22 mouse cellular contexts compared by ENCODE assay signal in genomic region chr16:92573193-92573592, GRCm38 (mm10).
DNase-seq lines count a peak whose midpoint lies in the region; ATAC-seq and TF ChIP-seq lines count a peak whose summit lies in the region.
"Had no signal": no experiment of that assay in that cellular context is flagged by ENCODE, and none has a peak within 500 bp of the region (broad histone marks: within the 10 kb centered on the region; RNA-seq: fewer than 3 reads in every experiment).

No protein-coding gene starts in this region.

- H3K4me2 ChIP-seq in kidney, embryonic 14.5 days (replicated peaks; ENCODE audit: low read depth, low read length) = no peak overlapping the region
- no peak overlapping the region for H3K4me2 ChIP-seq in hindbrain, embryonic 14.5 days (replicated peaks)
- H3K4me2 ChIP-seq: heart, embryonic 11.5 days; hindbrain, embryonic 13.5 days; intestine, embryonic 15.5 days; limb, embryonic 13.5 days; midbrain, embryonic 15.5 days had no signal

- H3K27ac ChIP-seq in kidney, embryonic 14.5 days (ENCODE audit: low read depth, low read length) = no peak overlapping the region
- peak overlapping the region; percentile 89 for H3K27ac ChIP-seq in bone marrow macrophage, adult 2 months (ENCODE audit: insufficient read depth, low read depth, low read length)
- no peak overlapping the region for H3K27ac ChIP-seq in hindbrain, embryonic 14.5 days
- H3K27ac ChIP-seq: forebrain, embryonic 10.5 days; hindbrain, embryonic 13.5 days; intestine, embryonic 15.5 days; limb, embryonic 13.5 days; liver, embryonic 14.5 days; midbrain, embryonic 15.5 days; stomach, postnatal 0 days had no signal

- TF ChIP-seq CTCF in bone marrow macrophage, adult 2 months (IDR thresholded peaks at IDR 0.05; ENCODE audit: low read depth, low read length) = no peak

- no peak for ATAC-seq in kidney, embryonic 14.5 days (ENCODE audit: low FRiP score, low TSS enrichment)
- ATAC-seq in hindbrain, embryonic 14.5 days (ENCODE audit: low FRiP score) = no peak
- ATAC-seq: intestine, embryonic 15.5 days; midbrain, embryonic 15.5 days had no signal

- no peaks in the 10 kb centered on the region for H3K9me3 ChIP-seq in kidney, embryonic 14.5 days (ENCODE audit: control insufficient read depth, low read length)
- H3K9me3 ChIP-seq in hindbrain, embryonic 14.5 days (ENCODE audit: control insufficient read depth, low read length) = no peaks in the 10 kb centered on the region
- H3K9me3 ChIP-seq: forebrain, embryonic 10.5 days; hindbrain, embryonic 13.5 days; intestine, embryonic 15.5 days; limb, embryonic 13.5 days; midbrain, embryonic 15.5 days had no signal

- H3K9ac ChIP-seq in kidney, embryonic 14.5 days (ENCODE audit: low read depth, low read length) = no peak overlapping the region
- H3K9ac ChIP-seq in hindbrain, embryonic 14.5 days = no peak overlapping the region
- H3K9ac ChIP-seq: hindbrain, embryonic 13.5 days; intestine, embryonic 15.5 days; limb, embryonic 13.5 days; liver, embryonic 14.5 days; midbrain, embryonic 15.5 days had no signal

- no peak overlapping the region for H3K4me3 ChIP-seq in kidney, embryonic 14.5 days (ENCODE audit: low read length)
- no peak overlapping the region for H3K4me3 ChIP-seq in bone marrow macrophage, adult 2 months (ENCODE audit: insufficient read depth, low read length)
- H3K4me3 ChIP-seq in hindbrain, embryonic 14.5 days (replicated peaks; ENCODE audit: low read length) = no peak overlapping the region
- H3K4me3 ChIP-seq: forebrain, embryonic 10.5 days; hindbrain, embryonic 13.5 days; intestine, embryonic 15.5 days; limb, embryonic 13.5 days; megakaryocyte, embryonic 14.5 days; midbrain, embryonic 15.5 days had no signal

- H3K27me3 ChIP-seq in kidney, embryonic 14.5 days (ENCODE audit: control insufficient read depth, insufficient read depth, low read length) = no peaks in the 10 kb centered on the region
- no peaks in the 10 kb centered on the region for H3K27me3 ChIP-seq in hindbrain, embryonic 14.5 days (ENCODE audit: control insufficient read depth, insufficient read depth, low read length)
- H3K27me3 ChIP-seq: hindbrain, embryonic 13.5 days; intestine, embryonic 15.5 days; limb, embryonic 13.5 days; midbrain, embryonic 15.5 days had no signal

- WGBS in kidney, embryonic 14.5 days = 56% methylated on average over 4 of the region's 4 CpGs
- WGBS in hindbrain, embryonic 14.5 days = 83% methylated on average over 4 of the region's 4 CpGs

- H3K36me3 ChIP-seq in kidney, embryonic 14.5 days (ENCODE audit: control insufficient read depth, insufficient read depth, low read length) = no peaks in the 10 kb centered on the region
- H3K36me3 ChIP-seq in hindbrain, embryonic 14.5 days (replicated peaks; ENCODE audit: control insufficient read depth, insufficient read depth) = no peaks in the 10 kb centered on the region
- H3K36me3 ChIP-seq: forebrain, embryonic 10.5 days; hindbrain, embryonic 13.5 days; intestine, embryonic 15.5 days; limb, embryonic 13.5 days; midbrain, embryonic 15.5 days had no signal

- no peaks in the 10 kb centered on the region for H3K4me1 ChIP-seq in kidney, embryonic 14.5 days (ENCODE audit: control insufficient read depth, insufficient read depth, low read length)
- H3K4me1 ChIP-seq in bone marrow macrophage, adult 2 months (ENCODE audit: control insufficient read depth, insufficient read depth, low read length) = peaks cover 22% of the 10 kb centered on the region
- H3K4me1 ChIP-seq in hindbrain, embryonic 14.5 days (replicated peaks; ENCODE audit: control insufficient read depth, insufficient read depth, low read length) = no peaks in the 10 kb centered on the region
- H3K4me1 ChIP-seq: hindbrain, embryonic 13.5 days; intestine, embryonic 15.5 days; midbrain, embryonic 15.5 days had no signal

- peak; percentile 59 for DNase-seq in kidney, postnatal 10 days
- peak; percentile 28 for DNase-seq in 3134 (ENCODE audit: extremely low read depth, insufficient read length, low spot score)
- peak; percentile 64 for DNase-seq in lung, postnatal 36 days
- DNase-seq in left cerebral cortex, adult 9 months (ENCODE audit: low spot score in 2 of 2) = no peak
- DNase-seq in hindbrain, embryonic 14.5 days (ENCODE audit: low spot score) = no peak
- DNase-seq in yolk sac, embryonic 10.5 days (ENCODE audit: low spot score) = no peak
- DNase-seq: adrenal gland, postnatal 10 days; cerebellum, adult 9-11 months; heart, postnatal 14 days; kidney, adult 9 months; right cerebral cortex, postnatal 4 days had no signal

- no peak for TF ChIP-seq POLR2A in bone marrow macrophage, adult 2 months (IDR thresholded peaks at IDR 0.05; ENCODE audit: borderline replicate concordance, low read depth, low read length)

Comparison
In these comparisons a context has a peak if more than half of its experiments do, and no peak if none do; other contexts are left out.
1. DNase-seq: peak in kidney, postnatal 10 days (single experiment), 3134 (single experiment) and lung, postnatal 36 days (single experiment); none in left cerebral cortex, adult 9 months (0 of 2), hindbrain, embryonic 14.5 days (single experiment) and yolk sac, embryonic 10.5 days (single experiment).